Mouse (Mus musculus) B cell, adult 2 months (primary cell): ENCODE results near the gene Lama2.

Source experiments
- DNase-seq, 2 experiments: peaks; one replicate each; pipeline ENCODE4 v3.0.0; 2022

The Lama2 gene

DNA sequence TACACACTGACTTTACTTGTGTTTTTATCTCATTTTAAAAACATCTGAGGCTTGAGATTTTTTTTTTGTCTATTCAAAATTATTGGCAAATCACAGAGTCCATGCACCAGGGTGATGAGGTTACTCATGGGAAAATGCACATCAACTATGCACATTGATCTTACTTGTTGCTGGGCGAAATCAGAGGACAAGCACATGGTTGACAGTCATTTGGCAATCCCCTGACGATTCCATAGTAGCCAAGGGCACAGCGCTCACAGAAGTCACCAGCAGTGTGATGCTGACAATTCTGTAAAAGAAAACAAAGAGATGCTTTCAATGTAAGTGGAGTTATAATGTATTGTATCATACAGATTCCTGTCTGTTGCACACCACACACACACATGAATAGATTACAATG, 454.8 kb downstream of the Lama2 start:
- DNase-seq, result no peak

DNA sequence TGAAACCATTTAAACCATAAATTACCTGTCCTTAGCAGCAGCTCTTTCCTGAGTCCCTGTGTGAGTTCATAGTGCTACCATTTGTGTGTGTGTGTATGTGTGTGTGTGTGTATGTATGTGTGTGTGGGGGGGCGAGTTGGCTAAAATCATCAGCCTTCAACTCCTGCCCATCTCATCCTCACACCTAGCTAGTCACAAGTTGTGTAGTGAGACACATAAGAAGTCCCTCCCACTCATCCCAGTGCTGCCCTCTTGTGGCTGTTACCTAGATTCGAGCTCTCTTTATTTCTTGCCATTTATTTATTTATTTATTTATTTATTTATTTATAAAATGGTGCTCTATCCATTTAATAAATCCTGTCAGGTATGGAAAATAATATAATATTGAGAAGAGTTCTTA, 457.2 kb downstream of the Lama2 start:
- DNase-seq, result no peak

DNA sequence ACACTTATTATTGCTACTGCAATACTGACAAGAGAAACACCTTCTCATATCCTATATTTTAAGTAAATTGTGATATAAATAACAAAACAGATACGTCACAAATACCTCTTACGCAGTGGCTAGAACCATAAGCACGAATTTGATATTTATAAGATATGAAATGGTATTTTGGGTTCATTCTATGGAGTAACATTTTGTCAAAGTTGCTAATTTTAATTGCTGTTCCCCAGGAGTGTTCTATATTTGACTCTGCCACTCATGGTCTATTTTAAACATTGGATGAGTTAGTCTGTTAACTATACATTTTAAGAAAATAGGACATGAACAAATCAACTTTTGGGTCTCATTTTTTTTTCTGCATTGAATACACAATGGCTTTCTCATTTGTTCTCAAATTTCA, 469.3 kb downstream of the Lama2 start:
- DNase-seq, result no peak

DNA sequence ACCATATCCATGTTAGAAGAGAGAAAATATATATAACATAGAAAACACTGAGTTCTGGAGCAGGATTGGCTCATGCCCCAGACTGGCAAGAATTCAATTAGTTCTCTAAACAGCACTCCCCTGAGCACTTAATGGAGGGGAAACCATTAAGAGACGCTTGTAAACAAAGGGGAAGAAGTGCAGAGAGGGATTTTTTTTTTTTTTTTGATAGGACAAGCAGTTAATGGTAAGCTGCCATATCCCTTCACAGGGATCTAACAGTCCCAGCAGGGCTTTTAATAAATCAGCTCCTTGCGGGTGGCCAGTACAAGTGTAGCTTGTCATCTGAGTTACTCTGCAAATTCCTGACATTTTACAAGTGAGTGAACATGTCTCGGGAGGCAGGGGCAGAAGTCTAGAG, 479.1 kb downstream of the Lama2 start:
- DNase-seq, result no peak

DNA sequence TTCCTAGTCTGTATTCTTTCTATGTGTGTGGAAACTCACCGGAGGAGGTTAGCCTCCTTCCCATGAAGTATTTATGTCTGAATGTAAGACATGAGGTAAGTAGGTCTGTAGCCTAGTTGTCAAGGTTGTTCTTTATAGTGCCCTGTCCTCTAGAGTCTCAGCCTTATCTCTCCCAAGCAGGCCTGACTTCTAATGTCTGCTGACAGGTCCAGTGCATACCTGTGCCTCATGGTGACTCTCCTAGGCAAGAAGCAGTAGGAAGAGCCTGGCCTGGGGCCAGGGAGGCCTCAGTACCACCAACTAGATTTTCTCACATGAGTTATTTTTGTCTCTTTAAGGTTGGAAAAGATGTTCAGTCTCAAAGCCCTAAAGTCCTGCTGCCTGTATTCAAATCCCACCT, 483.8 kb downstream of the Lama2 start:
- DNase-seq, result no peak

DNA sequence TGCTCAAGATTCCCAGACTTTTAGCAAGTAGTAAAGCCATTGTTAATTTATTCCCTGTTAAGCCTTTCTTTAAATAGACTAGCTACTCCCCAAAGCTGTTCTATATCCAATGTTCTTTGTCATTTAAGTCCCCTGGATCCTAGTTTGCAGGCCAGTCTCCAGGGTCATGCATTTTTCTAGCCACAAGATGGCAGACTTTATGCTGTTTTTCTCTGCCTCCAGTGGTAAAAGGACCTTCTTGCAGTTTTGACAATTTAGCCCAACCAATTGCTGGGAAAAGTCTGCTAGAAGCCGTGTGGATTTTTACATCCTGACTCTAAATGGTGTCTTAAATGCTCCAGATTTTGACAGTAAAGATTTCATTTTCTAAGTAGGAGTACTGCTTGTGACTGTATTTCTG, 486.4 kb downstream of the Lama2 start:
- DNase-seq, result no peak

DNA sequence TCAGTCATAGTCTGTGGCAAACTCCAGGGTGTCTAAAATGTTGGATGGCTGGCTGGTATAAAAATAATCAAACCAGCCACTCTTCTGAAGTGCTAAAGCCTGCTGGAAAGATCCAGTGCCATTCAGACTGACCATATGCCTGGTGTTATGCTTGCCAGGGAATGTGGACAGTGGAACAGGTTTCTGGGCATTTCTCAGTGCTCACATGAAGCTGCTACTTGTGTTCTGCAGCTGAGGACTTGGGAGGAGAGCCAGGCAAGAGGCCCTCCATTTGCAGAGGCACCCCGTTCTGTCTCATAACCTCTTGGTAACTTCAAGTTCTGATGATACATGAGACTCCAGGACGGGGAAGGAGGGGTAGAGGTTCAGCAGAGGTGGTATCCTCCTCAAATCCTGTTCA, 492.1 kb downstream of the Lama2 start:
- no peak for DNase-seq

DNA sequence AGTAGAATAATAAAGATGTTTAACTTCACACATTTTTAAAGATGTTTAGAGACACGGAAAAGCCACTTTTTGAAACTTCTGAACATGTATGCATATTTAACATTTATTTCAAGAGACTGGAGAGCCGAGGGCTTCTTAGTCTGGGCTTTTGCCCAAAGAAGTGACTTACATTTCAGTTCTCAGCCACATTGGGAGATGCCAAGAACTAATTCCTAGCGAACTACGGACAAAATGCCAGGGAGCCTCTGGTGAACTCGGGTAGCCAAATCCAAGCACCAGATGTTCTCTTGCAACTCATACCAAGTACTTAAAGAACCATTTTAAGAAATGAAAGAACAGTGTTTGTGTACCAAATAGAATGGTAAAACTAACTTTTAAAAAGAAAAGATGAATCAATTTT, 495.8 kb downstream of the Lama2 start:
- no peak for DNase-seq

DNA sequence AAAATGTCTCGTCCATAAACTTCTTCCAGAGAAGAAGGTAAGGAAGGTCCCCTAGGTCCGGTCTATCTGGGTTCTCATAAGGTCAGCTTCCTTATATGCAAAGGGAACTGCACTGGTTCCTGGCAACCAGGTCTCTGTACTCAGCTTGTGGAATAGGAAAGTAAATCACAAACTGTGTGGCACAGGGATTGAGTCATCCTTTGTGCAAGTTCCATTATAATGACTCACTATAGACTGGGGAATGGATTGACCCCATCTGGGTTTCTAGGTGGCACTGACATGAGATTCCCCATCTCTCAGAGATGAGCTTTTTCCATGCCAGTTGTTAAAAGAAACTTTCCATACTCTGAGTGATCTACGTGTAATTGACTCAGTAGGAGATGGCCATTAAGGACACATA, 501.7 kb downstream of the Lama2 start:
- DNase-seq, result no peak

DNA sequence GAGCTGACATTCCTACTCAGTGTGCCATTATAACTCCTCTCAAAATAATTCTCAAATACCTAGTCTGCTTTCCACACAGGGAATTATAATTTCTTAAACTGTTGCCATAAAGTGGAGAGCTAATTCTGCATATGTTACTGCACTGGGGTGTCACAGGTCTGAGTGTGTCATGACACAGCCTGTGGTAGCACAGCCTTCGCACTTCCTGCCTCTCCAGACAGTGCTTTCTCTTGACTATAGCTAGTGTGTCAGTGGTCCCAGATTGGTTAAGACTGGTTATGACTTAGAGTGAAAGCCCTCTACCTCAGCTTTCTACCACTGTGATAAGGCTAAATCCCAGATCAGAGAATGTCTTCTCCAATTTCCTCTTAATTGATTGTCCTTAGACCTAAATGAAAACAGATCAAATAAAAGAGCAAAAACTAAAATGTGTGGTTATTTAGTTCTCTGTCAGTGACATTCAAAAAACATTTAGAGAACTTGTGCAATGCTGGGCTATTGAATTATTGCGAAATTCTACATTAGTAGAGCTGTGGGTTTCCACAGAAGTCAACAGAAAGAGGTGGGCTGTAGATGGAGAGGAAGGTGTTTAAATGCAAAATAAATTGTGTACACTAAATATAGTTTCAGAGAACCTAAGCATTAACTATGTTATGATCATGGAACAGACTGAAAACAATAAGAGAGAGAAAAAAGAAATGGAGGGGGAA, 502.5 kb downstream of the Lama2 start:
- DNase-seq, result no peak

DNA sequence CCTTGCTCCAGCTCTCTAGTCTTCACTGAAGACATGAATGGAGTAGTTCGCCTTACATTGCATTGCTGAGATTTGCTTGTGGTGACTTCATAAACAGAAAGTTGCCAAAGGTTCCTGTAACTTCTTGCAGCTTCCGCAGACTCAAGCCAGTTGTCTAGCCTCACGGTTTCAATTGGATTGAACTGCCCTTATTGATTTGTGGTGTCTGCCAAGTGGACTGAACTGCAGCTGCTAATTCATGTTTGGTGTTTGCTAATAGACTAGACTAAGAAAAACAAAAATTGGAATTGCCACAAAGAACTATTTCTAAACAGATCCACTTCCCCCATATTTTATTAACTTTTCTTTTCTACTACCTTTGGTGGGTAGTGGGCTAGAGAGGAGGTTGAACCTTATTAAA, 505.4 kb downstream of the Lama2 start:
- DNase-seq, result no peak

DNA sequence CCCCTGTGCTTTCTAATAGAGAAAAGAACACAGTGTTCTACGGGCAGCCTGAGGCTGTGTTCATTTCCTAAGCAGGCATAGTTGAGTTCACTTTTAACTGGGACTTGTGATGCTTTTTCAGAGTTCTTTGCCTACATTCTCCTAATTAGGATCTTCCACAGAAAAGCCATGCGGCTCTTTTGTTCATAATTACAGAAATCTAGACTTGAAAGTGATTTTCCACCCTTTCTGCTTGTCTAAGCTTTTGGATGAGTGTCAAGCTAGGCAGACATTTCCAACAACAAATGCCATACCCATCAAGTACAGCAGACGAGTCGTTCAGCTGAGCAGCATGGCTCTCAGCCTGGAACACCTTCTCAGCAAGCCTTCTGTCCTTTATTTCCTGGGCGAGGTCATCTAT, 515.7 kb downstream of the Lama2 start:
- DNase-seq, result no peak

DNA sequence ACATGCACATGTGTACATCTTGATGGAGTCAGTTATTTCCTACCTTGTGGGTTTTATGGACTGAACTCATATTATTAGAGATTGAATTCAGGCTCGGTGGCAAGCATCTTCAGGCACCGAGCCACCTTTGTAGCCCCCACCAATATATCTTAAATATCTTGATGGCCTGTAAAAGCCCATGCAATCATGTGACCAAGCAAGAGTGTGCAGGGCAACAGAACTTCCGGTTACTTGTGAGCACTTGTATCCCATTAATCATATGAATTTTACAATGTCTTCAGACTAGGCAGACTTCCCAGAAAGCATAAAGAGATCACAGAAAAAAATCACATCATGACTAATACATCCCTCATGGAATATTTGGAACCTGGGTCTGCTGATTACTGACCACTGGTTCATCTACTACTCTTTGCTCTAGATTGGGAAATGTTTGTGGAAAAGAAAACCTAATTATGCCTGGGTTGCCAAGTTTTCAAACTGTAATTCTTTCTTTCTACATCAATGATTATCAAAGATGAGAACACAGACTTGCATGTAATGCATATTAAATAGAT, 517.7 kb downstream of the Lama2 start:
- DNase-seq, result no peak

DNA sequence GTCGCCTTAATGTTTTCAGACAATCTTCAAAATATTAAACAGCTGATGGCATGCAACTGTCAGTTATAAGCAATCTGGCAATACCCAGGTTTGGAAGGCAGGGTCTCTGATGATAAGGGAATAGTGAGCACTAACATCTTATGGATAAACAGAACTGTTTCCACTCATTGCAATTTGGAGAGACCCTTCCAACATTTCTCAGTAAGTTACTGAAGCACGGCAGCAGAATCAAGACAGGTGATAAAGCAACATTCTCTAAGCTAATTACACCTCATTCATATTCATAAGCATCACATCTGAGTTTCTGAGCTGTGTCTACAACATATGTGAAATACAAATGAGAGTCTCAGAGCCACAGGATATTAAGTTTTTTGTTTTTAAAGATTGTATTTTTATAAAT, 542.4 kb downstream of the Lama2 start:
- DNase-seq, result no peak

DNA sequence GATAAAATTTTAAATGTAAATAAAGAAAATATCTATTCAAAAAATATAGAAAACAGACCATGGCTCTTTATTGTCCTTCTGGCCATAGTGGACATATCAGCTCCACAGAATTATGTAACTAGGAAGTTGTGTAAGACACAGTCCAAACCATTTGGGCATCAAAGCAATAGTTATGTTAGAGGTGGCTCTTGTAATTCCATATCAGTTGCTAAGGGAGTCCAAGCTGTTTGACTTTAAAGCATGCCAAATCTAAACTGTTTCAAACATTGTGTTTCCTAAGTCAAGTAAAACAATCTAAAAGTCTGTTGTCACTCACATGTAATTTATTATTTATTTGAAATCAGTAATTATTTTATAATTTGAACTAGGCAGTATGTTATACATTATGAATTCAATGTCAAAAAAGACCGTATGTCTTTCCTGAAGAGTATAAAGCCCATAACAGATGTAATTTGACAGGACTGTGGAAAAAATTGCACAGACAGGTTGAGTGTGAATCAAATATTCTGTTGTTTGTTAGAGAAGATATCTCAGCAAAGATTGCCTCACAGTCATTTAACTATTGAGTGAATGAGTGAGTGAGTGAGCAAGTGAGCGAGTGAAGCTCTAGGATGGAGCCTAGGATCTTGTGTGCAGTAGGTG, 550.6 kb downstream of the Lama2 start:
- DNase-seq, result no peak

DNA sequence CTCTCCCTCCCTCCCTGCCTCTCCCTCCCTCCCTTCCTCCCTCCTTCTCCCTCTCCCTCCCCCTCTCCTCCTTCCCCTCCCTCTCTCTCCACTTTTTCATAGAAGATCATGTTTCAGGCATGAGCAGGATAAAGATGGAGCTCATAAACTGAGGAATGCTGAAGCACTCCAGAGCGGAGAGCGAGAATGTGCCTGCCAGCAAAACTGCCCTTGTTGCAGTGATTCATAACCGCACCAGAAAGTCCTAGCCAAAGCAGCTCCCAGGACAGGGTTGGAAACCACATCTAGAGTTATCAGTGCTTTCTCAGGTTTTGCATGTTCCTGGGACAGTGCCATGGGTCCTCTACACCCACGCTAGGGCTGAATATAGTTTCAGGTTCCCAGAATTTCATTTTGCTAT, 555.9 kb downstream of the Lama2 start:
- no peak for DNase-seq

DNA sequence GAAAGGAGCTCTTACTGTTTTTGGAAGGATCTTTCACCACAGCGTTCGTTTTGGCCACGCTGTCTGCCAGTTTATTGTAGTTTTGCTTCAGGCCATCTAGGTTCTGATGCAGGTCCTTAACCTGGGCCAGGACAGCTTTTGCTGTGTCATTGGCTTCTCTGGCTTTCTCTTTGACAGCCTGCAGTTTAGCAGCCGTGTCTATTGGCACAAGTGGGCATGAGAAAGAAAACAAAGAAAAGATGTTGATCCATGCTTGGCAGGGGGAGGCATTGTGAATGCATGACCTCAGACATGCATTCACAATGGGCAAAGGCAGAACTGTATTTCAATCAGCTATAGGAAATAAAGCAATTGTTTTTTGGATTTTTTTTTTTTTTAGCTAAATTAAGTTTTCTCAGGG, 565.1 kb downstream of the Lama2 start:
- no peak for DNase-seq

DNA sequence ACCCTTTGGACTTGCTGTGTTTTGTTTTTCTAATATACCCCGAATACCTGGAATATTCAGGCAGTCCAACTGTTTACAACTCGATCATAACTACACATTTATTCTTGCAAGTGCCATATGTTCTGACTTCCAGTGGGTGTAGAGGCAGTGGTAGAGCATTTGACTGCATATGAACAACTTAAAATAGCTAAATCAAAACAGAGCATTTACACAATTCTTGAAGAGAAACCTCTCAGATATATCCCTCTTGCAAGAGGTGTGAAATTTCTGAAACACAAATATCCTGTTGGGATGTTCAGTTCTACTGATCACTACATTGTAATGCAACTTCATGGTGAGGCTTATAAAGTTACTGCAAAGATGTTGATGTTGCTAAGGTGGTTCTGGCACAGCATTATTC, 572.4 kb downstream of the Lama2 start:
- DNase-seq, result no peak

DNA sequence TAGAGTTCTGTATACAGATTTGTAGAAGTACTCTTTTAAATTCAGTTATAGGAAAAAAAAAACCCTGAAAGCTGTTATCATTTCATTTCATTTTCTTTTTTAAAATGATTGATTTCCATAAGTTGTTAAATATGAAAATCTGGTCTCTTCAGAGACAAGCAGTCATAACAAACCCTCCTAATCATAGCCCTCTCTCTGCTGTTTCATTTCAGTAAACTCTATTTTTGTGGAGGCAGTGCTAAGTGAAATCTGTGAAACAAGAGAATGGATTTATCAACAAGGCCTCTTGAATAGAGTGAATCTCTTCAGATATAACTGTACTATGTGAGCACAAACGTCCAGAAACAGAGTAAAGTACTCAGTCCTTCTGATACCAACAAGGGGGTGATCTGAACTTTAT, 577.7 kb downstream of the Lama2 start:
- no peak for DNase-seq

DNA sequence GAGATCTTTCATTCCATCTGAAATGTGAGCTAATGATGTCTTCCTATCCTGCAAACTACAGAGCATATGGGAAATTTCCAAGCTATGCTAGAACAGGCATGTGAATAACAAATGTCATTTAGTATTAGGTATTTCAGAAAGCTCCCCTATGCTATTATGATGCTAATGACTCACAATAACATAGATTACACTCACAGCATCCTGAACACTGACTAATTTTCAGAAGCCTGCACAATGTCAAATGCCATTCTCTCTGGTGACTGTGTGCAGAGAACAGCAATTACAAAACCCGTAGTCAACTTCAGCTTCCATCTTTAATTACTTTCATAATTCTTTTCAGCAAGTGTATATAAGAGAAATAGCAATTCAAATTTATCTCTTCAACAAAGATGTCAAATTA, 596.9 kb downstream of the Lama2 start:
- DNase-seq, result no peak

DNA sequence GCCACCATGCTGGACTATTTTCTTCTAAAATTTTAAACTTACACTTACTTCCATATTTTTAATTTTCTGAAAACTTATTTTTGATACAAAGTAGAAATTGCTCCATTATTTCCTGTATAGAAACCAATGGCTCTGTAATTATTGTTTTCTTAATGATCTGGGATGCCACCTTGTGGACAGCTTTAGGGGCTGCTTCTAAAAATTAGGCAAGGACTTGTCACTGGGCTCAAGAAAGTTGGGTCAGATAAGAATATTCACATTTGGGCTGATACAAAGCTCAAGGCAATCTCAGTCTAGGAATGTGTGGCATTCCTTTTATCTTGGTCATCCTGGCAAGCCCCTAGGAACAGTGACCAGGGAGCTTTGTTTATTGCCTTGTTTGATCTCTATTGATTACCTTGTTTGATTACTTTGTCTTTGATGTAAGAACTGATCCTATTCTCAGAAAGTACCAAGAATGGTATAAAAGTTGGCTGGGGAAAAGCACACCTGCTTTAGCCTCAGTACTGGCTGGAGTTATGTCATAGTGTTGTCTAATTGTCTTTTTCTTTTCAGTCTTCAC, 606.7 kb downstream of the Lama2 start:
- DNase-seq, result no peak

DNA sequence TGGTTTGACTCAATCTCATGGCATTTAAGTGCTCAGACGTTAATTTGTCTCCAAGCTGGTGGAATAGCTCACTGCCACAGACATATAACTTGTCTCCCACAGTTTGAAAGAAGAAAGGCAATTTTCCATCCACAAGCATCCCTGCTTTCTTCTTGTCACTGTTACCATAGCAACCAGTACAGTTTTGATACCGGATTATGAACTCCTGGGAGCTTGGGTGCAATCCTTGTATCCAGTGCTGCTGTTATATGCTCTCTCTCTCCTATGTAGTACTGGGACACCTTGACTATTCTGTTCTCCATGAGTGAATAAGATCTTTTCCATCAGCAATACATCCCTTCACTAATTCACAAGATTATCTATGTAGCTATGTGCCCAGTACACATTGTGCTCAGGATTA, 612.2 kb downstream of the Lama2 start:
- DNase-seq, result no peak

DNA sequence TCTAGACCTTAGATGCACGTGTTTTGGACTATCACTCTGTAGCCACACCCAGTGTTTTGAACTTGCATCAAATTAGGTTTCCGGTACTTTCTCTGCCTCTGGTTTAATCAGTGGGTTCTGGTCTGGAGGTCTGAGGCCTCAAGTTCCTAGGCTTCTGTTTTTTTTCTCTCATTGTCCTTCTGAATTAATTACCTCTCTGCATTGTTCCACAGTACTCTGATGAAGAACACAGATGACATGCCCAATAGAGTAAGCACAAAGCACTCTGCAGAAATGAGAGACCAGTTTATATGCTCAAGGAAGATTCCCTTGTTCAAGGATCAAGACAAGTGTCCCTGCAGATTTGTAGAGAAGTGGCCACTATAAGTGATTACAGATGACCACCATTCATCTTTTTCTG, 613.8 kb downstream of the Lama2 start:
- no peak for DNase-seq

DNA sequence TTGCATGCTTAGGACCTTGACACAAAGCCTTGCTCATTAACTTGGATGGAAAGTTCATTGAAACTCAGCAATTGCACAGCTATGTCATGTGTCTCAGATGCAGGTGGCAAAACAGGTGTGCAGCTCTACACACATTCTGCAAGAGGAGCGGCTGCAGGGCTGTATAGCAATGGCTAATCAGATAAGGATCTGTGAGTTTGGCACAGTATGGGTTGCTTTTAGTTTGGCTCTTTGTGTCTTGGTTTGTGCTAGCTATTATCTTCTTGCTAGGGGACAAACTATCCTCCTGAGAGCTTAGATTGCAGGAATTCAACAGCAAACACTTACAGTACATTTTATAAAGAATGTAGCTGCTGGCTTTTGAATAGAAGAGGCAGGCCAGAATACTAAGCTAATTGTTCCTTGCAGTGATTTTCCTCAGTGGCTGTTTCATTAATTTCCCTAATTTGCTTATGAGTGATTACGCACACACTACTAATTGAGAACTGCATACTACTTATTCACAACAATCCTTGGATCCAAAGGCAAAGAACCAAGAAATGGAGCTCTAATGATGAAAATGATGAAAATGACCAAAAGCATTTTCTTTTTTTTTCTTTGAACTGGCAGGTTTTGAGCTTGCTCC, 617.9 kb downstream of the Lama2 start:
- DNase-seq, result no peak
